Mouse (Mus musculus) liver, embryonic 14.5 days (tissue): ENCODE data around the gene Sbk1.

Experiments used
- CTCF ChIP-seq: IDR thresholded peaks from 2 replicates; pipeline ENCODE4 v1.5.1; 2016; ENCODE audit warnings: antibody characterized with exemption, low read depth, control low read depth
- EP300 ChIP-seq: IDR thresholded peaks from 2 replicates; pipeline ENCODE4 v1.6.1; 2016; ENCODE audit warnings: antibody characterized with exemption, low read depth

DNA sequence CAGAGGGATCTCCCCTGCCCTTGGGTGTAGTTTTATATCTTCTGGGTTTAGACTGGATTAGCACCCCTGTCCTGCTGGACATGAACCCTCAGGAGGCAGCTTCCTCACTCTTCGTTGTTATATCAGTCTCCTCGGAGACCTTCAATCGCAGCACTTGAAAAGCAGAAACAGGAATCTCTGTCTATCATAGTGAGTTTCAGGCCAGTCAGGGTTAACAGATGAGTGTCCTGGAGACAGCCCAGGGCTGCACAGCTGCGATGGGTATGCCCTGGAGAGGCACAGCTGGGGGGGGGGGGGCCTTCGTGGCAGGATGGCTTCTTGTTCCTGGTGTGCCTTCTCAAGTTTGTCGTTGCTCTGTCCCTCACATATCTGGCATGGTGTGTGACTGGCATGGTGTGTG lies 68.5 kb downstream of the Sbk1 start:
- TF ChIP-seq EP300 (no peak), CTCF (no peak)
